Mouse (Mus musculus): ENCODE data around the gene Slc36a4. TPM values are rescaled to one million over a fixed set of nuclear protein-coding genes. Genes with fewer than 3 reads are reported as not detected.

The Slc36a4 gene
- polyA plus RNA-seq, 1 experiment from 2014 or later: 29.8 TPM

GRCm38 (mm10) chr9:15772766-15773165 lies 63.2 kb downstream of the Slc36a4 start:
- no peaks in the 10 kb centered on the region for H3K9me3 ChIP-seq
- no peaks in the 10 kb centered on the region for H3K36me3 ChIP-seq
- H3K27me3 ChIP-seq: 0 out of 2 replicates have a peak, but pooled peaks cover 4% of the 10 kb centered on the region
- no peak overlapping the region for H3K9ac ChIP-seq (replicated peaks)
- peaks cover 32% of the 10 kb centered on the region for H3K4me1 ChIP-seq
- no peak for ATAC-seq (replicated peaks)
- H3K27ac ChIP-seq (replicated peaks): no peak overlapping the region
- H3K4me2 ChIP-seq (replicated peaks): no peak overlapping the region
- WGBS: 92% methylated on average over 12 of the region's 12 CpGs
- no peak overlapping the region for H3K4me3 ChIP-seq

GRCm38 (mm10) chr9:15773426-15773825 lies 63.9 kb downstream of the Slc36a4 start:
- no peak overlapping the region for H3K4me2 ChIP-seq (replicated peaks)
- no peaks in the 10 kb centered on the region for H3K9me3 ChIP-seq
- H3K27me3 ChIP-seq: 0 out of 2 replicates have a peak, but pooled peaks cover 4% of the 10 kb centered on the region
- 31% methylated on average over 4 of the region's 4 CpGs for WGBS
- H3K9ac ChIP-seq (replicated peaks): no peak overlapping the region
- 0 out of 2 replicates have a peak, but pooled peaks have one; percentile 9 for ATAC-seq (replicated peaks)
- H3K4me1 ChIP-seq: peaks cover 32% of the 10 kb centered on the region
- H3K4me3 ChIP-seq: no peak overlapping the region
- H3K27ac ChIP-seq (replicated peaks): no peak overlapping the region; the same call in 1 of the 2 replicates
- H3K36me3 ChIP-seq: no peaks in the 10 kb centered on the region

- Histone ChIP-seq H3K36me3 (no peaks in the 10 kb centered on the region), H3K9ac (replicated peaks) (no peak overlapping the region), H3K4me2 (replicated peaks) (no peak overlapping the region), H3K4me3 (no peak overlapping the region), H3K27me3 (0 out of 2 replicates have a peak, but pooled peaks cover 4% of the 10 kb centered on the region), H3K4me1 (peaks cover 32% of the 10 kb centered on the region), H3K27ac (replicated peaks) (peak overlapping the region; percentile 35), H3K9me3 (no peaks in the 10 kb centered on the region)
- 9% methylated on average over 1 of the region's 1 CpGs for WGBS
- ATAC-seq (replicated peaks): peak; percentile 95
These were observed 65.4 kb downstream of the Slc36a4 start for GRCm38 (mm10) chr9:15774911-15775310.

- Histone ChIP-seq H3K4me3 (no peak overlapping the region), H3K9ac (replicated peaks) (no peak overlapping the region), H3K36me3 (no peaks in the 10 kb centered on the region), H3K27ac (replicated peaks) (no peak overlapping the region), H3K9me3 (no peaks in the 10 kb centered on the region), H3K4me2 (replicated peaks) (no peak overlapping the region), H3K27me3 (no peaks in the 10 kb centered on the region), H3K4me1 (no peaks in the 10 kb centered on the region)
- WGBS: 47% methylated on average over 4 of the region's 4 CpGs
- ATAC-seq (replicated peaks): no peak
These were observed 72.4 kb downstream of the Slc36a4 start for GRCm38 (mm10) chr9:15781936-15782335.

GRCm38 (mm10) chr9:15786192-15786591 lies 76.7 kb downstream of the Slc36a4 start:
- WGBS: 85% methylated on average over 3 of the region's 3 CpGs
- no peaks in the 10 kb centered on the region for H3K27me3 ChIP-seq
- no peak for ATAC-seq (replicated peaks)

GRCm38 (mm10) chr9:15786610-15787009 lies 77.1 kb downstream of the Slc36a4 start:
- Histone ChIP-seq H3K27ac (replicated peaks) (no peak overlapping the region), H3K4me2 (replicated peaks) (no peak overlapping the region), H3K9ac (replicated peaks) (no peak overlapping the region), H3K4me3 (no peak overlapping the region), H3K36me3 (no peaks in the 10 kb centered on the region), H3K27me3 (no peaks in the 10 kb centered on the region), H3K4me1 (no peaks in the 10 kb centered on the region), H3K9me3 (no peaks in the 10 kb centered on the region)
- 78% methylated on average over 2 of the region's 2 CpGs for WGBS
- ATAC-seq (replicated peaks): no peak

More at GRCm38 (mm10) chr9:15786192-15786591, 76.7 kb downstream of the Slc36a4 start:
- Histone ChIP-seq H3K36me3 (no peaks in the 10 kb centered on the region), H3K4me1 (no peaks in the 10 kb centered on the region), H3K9ac (replicated peaks) (no peak overlapping the region), H3K27ac (replicated peaks) (no peak overlapping the region), H3K9me3 (no peaks in the 10 kb centered on the region), H3K4me3 (no peak overlapping the region), H3K4me2 (replicated peaks) (no peak overlapping the region)

- H3K9me3 ChIP-seq: no peaks in the 10 kb centered on the region
- H3K9ac ChIP-seq (replicated peaks): no peak overlapping the region
- no peaks in the 10 kb centered on the region for H3K27me3 ChIP-seq
- H3K4me1 ChIP-seq: no peaks in the 10 kb centered on the region
- no peak overlapping the region for H3K4me3 ChIP-seq
- WGBS: 90% methylated on average over 9 of the region's 9 CpGs
- H3K4me2 ChIP-seq (replicated peaks): no peak overlapping the region
- H3K36me3 ChIP-seq: no peaks in the 10 kb centered on the region
- no peak overlapping the region for H3K27ac ChIP-seq (replicated peaks)
- no peak for ATAC-seq (replicated peaks)
These were observed 82.5 kb downstream of the Slc36a4 start for GRCm38 (mm10) chr9:15792076-15792475.

Other genes with a start within 250 kb of the Slc36a4 start
- 1.6 TPM in 2 replicates for gene Smco4, start 216.3 kb upstream of the Slc36a4 start, polyA plus RNA-seq (2015; fragmentation: Nextera tagmentation; extraction: Ambion mirVana)
- 1.6 and 1.9 TPM in 2 replicates for gene Deup1, start 81.8 kb upstream of the Slc36a4 start, polyA plus RNA-seq (2015; fragmentation: Nextera tagmentation; extraction: Ambion mirVana)
- not detected in 2 replicates for gene Mtnr1b, start 164.8 kb downstream of the Slc36a4 start, polyA plus RNA-seq (2015; fragmentation: Nextera tagmentation; extraction: Ambion mirVana)

Data from forebrain, embryonic 15.5 days (tissue).